Mouse (Mus musculus): ENCODE results near the gene Vmn2r30.
"Not testable (repeated sequence)": the region's sequence is repeated elsewhere in the genome, so short reads cannot be mapped to it uniquely, and the experiment has no call there.

Gene Vmn2r30

DNA sequence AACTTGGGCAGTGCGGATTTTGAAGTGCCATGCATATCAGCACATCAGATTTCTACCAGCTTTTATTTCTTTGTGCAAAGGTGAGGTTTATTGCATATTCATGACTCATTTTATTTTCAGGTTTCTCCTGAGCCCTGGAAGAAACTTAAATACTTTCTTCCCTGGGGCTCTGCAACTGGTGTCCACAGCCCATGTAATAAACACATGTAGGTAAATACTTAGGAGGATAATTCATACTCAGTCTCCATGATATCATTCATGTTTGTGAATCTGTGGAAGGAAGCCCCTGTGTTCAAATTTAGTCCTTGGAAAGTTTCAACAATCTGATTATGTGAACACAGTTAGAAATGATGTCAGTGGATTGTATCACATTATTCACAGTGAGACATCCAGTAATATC, at the start of gene Vmn2r30:
Gene Vmn2r30, minus strand, starts transcription at position 101 of the 400 bp plus-strand sequence.
- DNase-seq, result not testable (repeated sequence)

DNA sequence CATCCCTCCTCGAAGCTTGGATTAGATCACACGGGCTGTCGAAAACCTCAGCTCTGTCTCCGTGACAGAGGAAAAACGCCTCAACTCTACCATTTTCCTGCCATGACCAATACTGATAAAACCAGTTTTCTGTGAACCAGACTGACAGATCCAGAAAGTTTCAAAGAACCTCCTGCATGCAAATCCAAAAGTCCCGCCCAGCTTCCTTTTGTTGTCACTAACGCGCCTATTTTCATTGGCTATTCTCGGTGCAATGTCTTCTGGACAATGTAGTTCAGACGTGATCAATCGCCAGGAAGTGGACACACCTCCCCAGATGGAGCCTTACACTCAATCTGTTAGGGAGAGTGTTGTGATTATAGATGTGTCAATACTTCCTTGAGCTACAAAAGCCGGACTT, 37.0 kb upstream of the Vmn2r30 start, which contains the start of gene Gm45783:
Gene Gm45783, minus strand, starts transcription at position 143 of the 400 bp plus-strand sequence.
- peak; percentile 86 for DNase-seq

DNA sequence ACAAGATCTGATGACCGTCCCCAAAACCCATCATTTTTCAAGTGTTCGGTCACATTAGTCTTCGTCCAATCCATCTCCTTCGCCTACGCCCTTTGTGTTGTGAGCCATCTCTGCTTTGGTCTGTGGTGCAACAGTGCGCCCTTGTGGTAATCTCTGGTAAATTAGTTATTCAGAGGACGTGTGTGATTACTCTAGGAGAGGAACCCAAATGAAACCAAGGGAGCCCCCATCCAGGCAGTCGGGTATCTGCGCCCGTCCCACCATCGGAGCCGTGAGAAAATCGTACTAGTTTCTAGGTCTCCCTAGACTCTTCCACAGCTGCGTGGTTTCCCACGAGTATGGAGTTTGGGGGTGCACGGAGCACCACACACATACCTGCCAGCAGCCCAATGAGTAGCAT, 41.8 kb downstream of the Vmn2r30 start:
- DNase-seq, result peak; percentile 92

DNA sequence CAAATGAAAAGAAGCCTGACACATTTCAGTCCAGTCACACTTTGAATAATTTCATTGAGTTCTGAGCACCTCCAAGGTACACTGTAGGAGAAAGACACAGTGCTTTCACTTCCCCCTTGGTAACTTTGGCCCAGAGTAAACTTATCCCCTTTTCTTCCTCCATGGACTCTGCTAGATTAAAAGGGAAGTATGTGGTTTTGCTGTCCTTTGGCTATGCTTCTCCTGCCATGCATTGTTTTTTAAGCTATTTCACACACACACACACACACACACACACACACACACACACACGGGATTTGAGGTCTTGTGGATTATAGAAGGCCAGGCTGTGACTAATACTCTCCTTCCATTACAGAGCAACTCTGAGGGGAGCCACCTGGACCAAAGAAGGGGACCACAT, 56.0 kb downstream of the Vmn2r30 start:
- DNase-seq, result peak; percentile 88

DNA sequence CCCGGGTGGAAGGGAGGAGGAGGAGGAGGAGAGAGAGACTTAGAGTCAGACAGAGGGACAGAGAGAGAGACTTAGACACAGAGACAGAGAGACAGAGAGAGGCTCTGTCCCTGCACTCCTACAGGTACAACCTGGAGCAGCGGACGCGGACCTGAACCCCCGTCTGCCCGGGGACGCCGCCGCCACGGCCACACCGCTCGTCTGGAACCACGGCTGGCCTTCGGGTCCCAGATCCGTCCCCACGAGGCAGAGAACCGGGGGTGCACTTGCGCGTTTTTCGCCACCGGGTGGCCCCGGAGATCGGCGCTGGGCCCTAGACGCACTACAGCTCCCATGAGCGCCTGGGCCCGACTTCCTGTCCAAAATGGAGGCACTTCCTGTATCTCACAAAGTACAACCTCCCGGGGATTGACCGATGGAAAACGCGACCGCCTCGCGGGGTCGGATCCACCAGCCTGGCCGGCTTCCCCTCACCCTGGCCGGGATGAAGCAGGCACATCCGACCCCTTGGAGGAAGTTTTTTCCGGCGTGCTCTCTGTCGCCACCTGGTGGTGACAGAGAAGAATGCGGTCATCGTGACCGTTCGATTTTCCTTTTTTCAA, 59.3 kb downstream of the Vmn2r30 start, which contains the start of gene Gm45844:
Gene Gm45844, minus strand, starts transcription at position 324 of the 602 bp plus-strand sequence.
- DNase-seq, result peak; percentile 99

DNA sequence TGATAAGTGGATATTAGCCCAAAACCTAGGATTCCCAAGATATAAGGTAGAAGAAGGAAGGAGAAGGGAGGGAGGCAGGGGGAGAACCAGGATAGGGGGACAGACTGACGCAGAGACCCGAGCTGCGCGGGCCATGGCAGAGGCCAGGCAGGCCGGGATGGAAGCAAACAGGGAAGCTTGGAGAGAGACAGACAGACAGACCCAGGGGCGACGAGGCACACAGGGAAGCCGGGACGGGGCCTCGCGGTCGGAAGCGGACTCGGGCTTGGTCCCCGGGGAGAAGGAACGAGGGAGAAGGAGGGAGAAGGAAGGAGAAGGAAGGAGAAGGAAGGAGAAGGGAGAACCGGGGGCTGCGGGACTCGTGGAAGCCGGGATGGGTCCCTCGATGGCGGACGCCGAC, 59.9 kb downstream of the Vmn2r30 start:
- not testable (repeated sequence) for DNase-seq
